Mouse (Mus musculus) heart, postnatal 0 days (tissue): ENCODE data around the gene Zfp597. TPM values are rescaled to one million over a fixed set of nuclear protein-coding genes. Genes with fewer than 3 reads are reported as not detected.

Experiments
- ATAC-seq: fragments of 200-750 bp; cut with Nextera tagmentation; 2 replicates; pipeline ENCODE4 v1.8.0; 2017; ENCODE audit warnings: low read depth, moderate number of reproducible peaks, moderate library complexity; ENCODE audit not compliant: insufficient read depth
- DNase-seq: peaks from one replicate; pipeline ENCODE4 v3.0.0-alpha.2; 2016; ENCODE audit warnings: low spot score
- H3K27ac ChIP-seq: fragments of 300-500 bp; sonication (generic); 2 replicates; pipeline ENCODE4 v1.5.1; 2014; ENCODE audit warnings: low read depth, mild to moderate bottlenecking
- H3K27me3 ChIP-seq: fragments of 300-500 bp; sonication (generic); 2 replicates; pipeline ENCODE4 v1.6.1; 2014; ENCODE audit warnings: low read length, mixed read lengths; ENCODE audit not compliant: control insufficient read depth, insufficient read depth
- H3K36me3 ChIP-seq: fragments of 300-500 bp; sonication (generic); replicated peaks from 2 replicates; pipeline ENCODE4 v1.6.1; 2014; ENCODE audit warnings: low read length, mixed read lengths; ENCODE audit not compliant: control insufficient read depth, insufficient read depth
- H3K4me1 ChIP-seq: fragments of 300-500 bp; sonication (generic); 2 replicates; pipeline ENCODE4 v1.6.1; 2014; ENCODE audit warnings: antibody characterized with exemption; ENCODE audit not compliant: control insufficient read depth, insufficient read depth
- H3K4me2 ChIP-seq: fragments of 300-500 bp; sonication (generic); 2 replicates; pipeline ENCODE4 v1.6.1; 2014; ENCODE audit warnings: low read depth, mild to moderate bottlenecking, low read length, moderate library complexity
- H3K4me3 ChIP-seq: fragments of 300-500 bp; sonication (generic); 2 replicates; pipeline ENCODE4 v1.5.1; 2014; ENCODE audit warnings: low read depth, low read length
- H3K9ac ChIP-seq: fragments of 300-500 bp; sonication (generic); replicated peaks from 2 replicates; pipeline ENCODE4 v1.6.1; 2014; ENCODE audit warnings: low read depth, low read length, mixed read lengths
- H3K9me3 ChIP-seq: fragments of 300-500 bp; sonication (generic); replicated peaks from 2 replicates; pipeline ENCODE4 v1.6.1; 2016; ENCODE audit warnings: low read length; ENCODE audit not compliant: control insufficient read depth
- CTCF ChIP-seq: IDR thresholded peaks from 2 replicates; pipeline ENCODE4 v1.5.1; 2016; ENCODE audit warnings: antibody characterized with exemption, control low read depth, low read depth
- EP300 ChIP-seq: IDR thresholded peaks from 2 replicates; pipeline ENCODE4 v1.6.1; 2016; ENCODE audit warnings: antibody characterized with exemption, low read depth
- WGBS: fragments of 180-500 bp; shearing (Covaris S2); extraction: QIAGEN DNeasy Blood & Tissue Kit; methylation state at CpG from one replicate; pipeline ENCODE4 v1.1.7; 2014; 5-methylcytosine and 5-hydroxymethylcytosine counted together
- polyA plus RNA-seq: library from polyadenylated mRNA; unstranded; fragments of >200 nt; fragmentation: Nextera tagmentation; extraction: Ambion mirVana; gene quantifications from 2 replicates; pipeline ENCODE4 v1.2.1, GENCODE M21; 2015
- total RNA-seq: library from RNA; depleted of rRNA; stranded (reverse); fragments of >200 nt; gene quantifications from 2 replicates; pipeline ENCODE4 v1.2.3, GENCODE M21; 2014; ENCODE audit warnings: low replicate concordance

Gene Zfp597
- total and polyA plus RNA-seq, 2 experiments from 2014 or later = 4.3 to 9.2 TPM

GRCm38 (mm10) chr16:3896553-3896952 is 12.2 kb upstream of the Zfp597 start:
- H3K4me3 ChIP-seq = no peak overlapping the region
- ATAC-seq = no peak
- H3K27ac ChIP-seq = no peak overlapping the region
- H3K4me1 ChIP-seq = peaks cover 13% of the 10 kb centered on the region; the same call in 1 of the 2 replicates
- H3K9me3 ChIP-seq = no peaks in the 10 kb centered on the region
- DNase-seq = no peak
- H3K4me2 ChIP-seq = no peak overlapping the region
- H3K9ac ChIP-seq = no peak overlapping the region
- H3K36me3 ChIP-seq = peaks cover 63% of the 10 kb centered on the region
- TF ChIP-seq EP300 (no peak), CTCF (no peak)
- no peaks in the 10 kb centered on the region for H3K27me3 ChIP-seq
- WGBS = 96% methylated on average over 1 of the region's 1 CpGs

- no peaks in the 10 kb centered on the region for H3K27me3 ChIP-seq
- no peak overlapping the region for H3K9ac ChIP-seq
- ATAC-seq = no peak
- no peak for DNase-seq
- peak overlapping the region; percentile 87 for H3K27ac ChIP-seq
- H3K4me2 ChIP-seq = no peak overlapping the region
- peaks cover 13% of the 10 kb centered on the region; the same call in 1 of the 2 replicates for H3K4me1 ChIP-seq
- peaks cover 58% of the 10 kb centered on the region for H3K36me3 ChIP-seq
- no peaks in the 10 kb centered on the region for H3K9me3 ChIP-seq
- 67% methylated on average over 6 of the region's 6 CpGs for WGBS
- TF ChIP-seq EP300 = no peak
- no peak for TF ChIP-seq CTCF
- H3K4me3 ChIP-seq = no peak overlapping the region
Observed at GRCm38 (mm10) chr16:3896046-3896445, 11.7 kb upstream of the Zfp597 start.

GRCm38 (mm10) chr16:3895173-3895792 is 10.9 kb upstream of the Zfp597 start:
- peak overlapping the region; percentile 39 for H3K4me2 ChIP-seq
- H3K4me1 ChIP-seq = peaks cover 13% of the 10 kb centered on the region; the same call in 1 of the 2 replicates
- H3K9ac ChIP-seq = no peak overlapping the region
- no peak overlapping the region for H3K4me3 ChIP-seq
- H3K36me3 ChIP-seq = peaks cover 51% of the 10 kb centered on the region
- 62% methylated on average over 9 of the region's 9 CpGs for WGBS
- H3K27me3 ChIP-seq = no peaks in the 10 kb centered on the region
- no peak for TF ChIP-seq EP300
- TF ChIP-seq CTCF = no peak
- peak overlapping the region; percentile 87 for H3K27ac ChIP-seq
- H3K9me3 ChIP-seq = no peaks in the 10 kb centered on the region
- DNase-seq = peak; percentile 68
- ATAC-seq = peak; percentile 71

- Histone ChIP-seq H3K27ac (peak overlapping the region; percentile 87), H3K4me2 (no peak overlapping the region), H3K4me1 (peaks cover 13% of the 10 kb centered on the region; the same call in 1 of the 2 replicates), H3K9me3 (no peaks in the 10 kb centered on the region), H3K4me3 (no peak overlapping the region), H3K9ac (no peak overlapping the region), H3K36me3 (peaks cover 35% of the 10 kb centered on the region), H3K27me3 (no peaks in the 10 kb centered on the region)
- WGBS = 11% methylated on average over 3 of the region's 3 CpGs
- DNase-seq (peak; percentile 79), ATAC-seq (peak; percentile 77)
- TF ChIP-seq CTCF (no peak), EP300 (no peak)
Observed at GRCm38 (mm10) chr16:3893739-3894138, 9.4 kb upstream of the Zfp597 start.

GRCm38 (mm10) chr16:3891621-3892295 is 7.4 kb upstream of the Zfp597 start:
- TF ChIP-seq EP300 = no peak
- DNase-seq (no peak), ATAC-seq (no peak)
- Histone ChIP-seq H3K27me3 (no peaks in the 10 kb centered on the region), H3K36me3 (peaks cover 15% of the 10 kb centered on the region; the same call in 1 of the 2 replicates), H3K4me1 (peaks cover 13% of the 10 kb centered on the region; the same call in 1 of the 2 replicates), H3K9me3 (no peaks in the 10 kb centered on the region), H3K27ac (no peak overlapping the region), H3K4me3 (no peak overlapping the region), H3K9ac (no peak overlapping the region), H3K4me2 (no peak overlapping the region)
- 91% methylated on average over 14 of the region's 14 CpGs for WGBS
